Mouse (Mus musculus): ENCODE measurements around the gene Capns1. TPM values are rescaled to one million over a fixed set of nuclear protein-coding genes. Genes with fewer than 3 reads are reported as not detected.

The Capns1 gene
- polyA plus RNA-seq, 1 experiment from 2014 or later: 64.1 TPM

- H3K27ac ChIP-seq: no peak overlapping the region
- no peak overlapping the region for H3K9ac ChIP-seq (replicated peaks)
- peaks cover 8% of the 10 kb centered on the region for H3K4me1 ChIP-seq (replicated peaks)
- 78% methylated on average over 5 of the region's 5 CpGs for WGBS
- no peaks in the 10 kb centered on the region for H3K36me3 ChIP-seq
- H3K4me3 ChIP-seq (replicated peaks): no peak overlapping the region
- no peak overlapping the region for H3K4me2 ChIP-seq (replicated peaks)
- ATAC-seq: no peak
- no peaks in the 10 kb centered on the region for H3K9me3 ChIP-seq
- H3K27me3 ChIP-seq: no peaks in the 10 kb centered on the region
Observed at GRCm38 (mm10) chr7:30200200-30200599, 1.6 kb upstream of the Capns1 start.

- H3K27me3 ChIP-seq: no peaks in the 10 kb centered on the region
- peaks cover 10% of the 10 kb centered on the region for H3K4me1 ChIP-seq (replicated peaks)
- H3K9me3 ChIP-seq: no peaks in the 10 kb centered on the region
- no peak overlapping the region for H3K9ac ChIP-seq (replicated peaks)
- 83% methylated on average over 18 of the region's 18 CpGs for WGBS
- no peak overlapping the region for H3K4me3 ChIP-seq (replicated peaks)
- no peaks in the 10 kb centered on the region for H3K36me3 ChIP-seq
- H3K27ac ChIP-seq: no peak overlapping the region
- no peak overlapping the region for H3K4me2 ChIP-seq (replicated peaks)
- ATAC-seq: no peak
Observed at GRCm38 (mm10) chr7:30199498-30200139, 1.0 kb upstream of the Capns1 start.

- no peaks in the 10 kb centered on the region for H3K9me3 ChIP-seq
- no peak overlapping the region for H3K27ac ChIP-seq
- no peak overlapping the region for H3K4me3 ChIP-seq (replicated peaks)
- no peak for ATAC-seq
- H3K36me3 ChIP-seq: 0 out of 2 replicates have a peak, but pooled peaks cover 2% of the 10 kb centered on the region
- H3K4me1 ChIP-seq (replicated peaks): peaks cover 20% of the 10 kb centered on the region
- no peaks in the 10 kb centered on the region for H3K27me3 ChIP-seq
- WGBS: 78% methylated on average over 5 of the region's 5 CpGs
- H3K9ac ChIP-seq (replicated peaks): no peak overlapping the region
- no peak overlapping the region for H3K4me2 ChIP-seq (replicated peaks)
Observed at GRCm38 (mm10) chr7:30197592-30198129, 950 bp downstream of the Capns1 start.

- Histone ChIP-seq H3K4me2 (replicated peaks) (no peak overlapping the region), H3K9me3 (no peaks in the 10 kb centered on the region), H3K36me3 (peaks cover 17% of the 10 kb centered on the region), H3K27me3 (no peaks in the 10 kb centered on the region), H3K9ac (replicated peaks) (no peak overlapping the region), H3K4me3 (replicated peaks) (no peak overlapping the region), H3K4me1 (replicated peaks) (peaks cover 24% of the 10 kb centered on the region), H3K27ac (no peak overlapping the region)
- ATAC-seq: no peak
- WGBS: 79% methylated on average over 6 of the region's 6 CpGs
Observed at GRCm38 (mm10) chr7:30196171-30196570, 2.4 kb downstream of the Capns1 start.

GRCm38 (mm10) chr7:30195461-30195860, 3.1 kb downstream of the Capns1 start:
- 74% methylated on average over 6 of the region's 6 CpGs for WGBS
- H3K27me3 ChIP-seq: no peaks in the 10 kb centered on the region
- H3K4me2 ChIP-seq (replicated peaks): peak overlapping the region; percentile 75
- H3K4me3 ChIP-seq (replicated peaks): peak overlapping the region; percentile 77; the same call in 1 of the 2 replicates
- peaks cover 24% of the 10 kb centered on the region for H3K36me3 ChIP-seq
- H3K9ac ChIP-seq (replicated peaks): peak overlapping the region; percentile 82; the same call in 1 of the 2 replicates
- H3K4me1 ChIP-seq (replicated peaks): peaks cover 24% of the 10 kb centered on the region
- ATAC-seq: no peak
- no peak overlapping the region for H3K27ac ChIP-seq
- no peaks in the 10 kb centered on the region for H3K9me3 ChIP-seq

- H3K27ac ChIP-seq: peak overlapping the region; percentile 72
- H3K27me3 ChIP-seq: no peaks in the 10 kb centered on the region
- peaks cover 24% of the 10 kb centered on the region for H3K4me1 ChIP-seq (replicated peaks)
- H3K36me3 ChIP-seq: peaks cover 30% of the 10 kb centered on the region
- ATAC-seq: peak; percentile 92
- WGBS: under 1% methylated on average over 28 of the region's 28 CpGs
- H3K4me2 ChIP-seq (replicated peaks): peak overlapping the region; percentile 75
- H3K4me3 ChIP-seq (replicated peaks): peak overlapping the region; percentile 77
- H3K9ac ChIP-seq (replicated peaks): peak overlapping the region; percentile 82
- H3K9me3 ChIP-seq: no peaks in the 10 kb centered on the region
Observed at GRCm38 (mm10) chr7:30194884-30195283, 3.7 kb downstream of the Capns1 start.

- under 1% methylated on average over 25 of the region's 26 CpGs for WGBS
- peak overlapping the region; percentile 82 for H3K9ac ChIP-seq (replicated peaks)
- peak; percentile 37 for ATAC-seq
Observed at GRCm38 (mm10) chr7:30194101-30194831, 4.3 kb downstream of the Capns1 start.

GRCm38 (mm10) chr7:30193581-30194100, 5.0 kb downstream of the Capns1 start:
- H3K9me3 ChIP-seq: no peaks in the 10 kb centered on the region
- peak overlapping the region; percentile 72 for H3K27ac ChIP-seq
- H3K36me3 ChIP-seq: peaks cover 40% of the 10 kb centered on the region
- H3K4me3 ChIP-seq (replicated peaks): peak overlapping the region; percentile 77
- ATAC-seq: peak; percentile 58
- WGBS: under 1% methylated on average over 26 of the region's 26 CpGs
- no peaks in the 10 kb centered on the region for H3K27me3 ChIP-seq
- H3K4me1 ChIP-seq (replicated peaks): peaks cover 23% of the 10 kb centered on the region
- peak overlapping the region; percentile 82 for H3K9ac ChIP-seq (replicated peaks)
- peak overlapping the region; percentile 75 for H3K4me2 ChIP-seq (replicated peaks)

More at GRCm38 (mm10) chr7:30194101-30194831, 4.3 kb downstream of the Capns1 start:
- Histone ChIP-seq H3K36me3 (peaks cover 34% of the 10 kb centered on the region), H3K27ac (peak overlapping the region; percentile 72), H3K4me2 (replicated peaks) (peak overlapping the region; percentile 75), H3K27me3 (no peaks in the 10 kb centered on the region), H3K4me3 (replicated peaks) (peak overlapping the region; percentile 77), H3K9me3 (no peaks in the 10 kb centered on the region), H3K4me1 (replicated peaks) (peaks cover 24% of the 10 kb centered on the region)

- 0 out of 2 replicates have a peak overlapping the region, but pooled peaks have one; percentile 72 for H3K27ac ChIP-seq
- H3K4me2 ChIP-seq (replicated peaks): peak overlapping the region; percentile 75
- H3K4me1 ChIP-seq (replicated peaks): peaks cover 19% of the 10 kb centered on the region
- peaks cover 47% of the 10 kb centered on the region for H3K36me3 ChIP-seq
- 15% methylated on average over 9 of the region's 9 CpGs for WGBS
- peak overlapping the region; percentile 82 for H3K9ac ChIP-seq (replicated peaks)
- ATAC-seq: no peak
- no peaks in the 10 kb centered on the region for H3K27me3 ChIP-seq
- peak overlapping the region; percentile 77 for H3K4me3 ChIP-seq (replicated peaks)
- no peaks in the 10 kb centered on the region for H3K9me3 ChIP-seq
Observed at GRCm38 (mm10) chr7:30193013-30193412, 5.6 kb downstream of the Capns1 start.

- no peaks in the 10 kb centered on the region for H3K27me3 ChIP-seq
- no peak overlapping the region for H3K4me2 ChIP-seq (replicated peaks)
- H3K9me3 ChIP-seq: no peaks in the 10 kb centered on the region
- peaks cover 19% of the 10 kb centered on the region for H3K4me1 ChIP-seq (replicated peaks)
- no peak overlapping the region for H3K27ac ChIP-seq
- no peak for ATAC-seq
- H3K9ac ChIP-seq (replicated peaks): 0 out of 2 replicates have a peak overlapping the region, but pooled peaks have one; percentile 82
- no peak overlapping the region for H3K4me3 ChIP-seq (replicated peaks)
- 91% methylated on average over 12 of the region's 12 CpGs for WGBS
- peaks cover 56% of the 10 kb centered on the region for H3K36me3 ChIP-seq
Observed at GRCm38 (mm10) chr7:30192088-30192487, 6.5 kb downstream of the Capns1 start.

- peaks cover 18% of the 10 kb centered on the region for H3K4me1 ChIP-seq (replicated peaks)
- no peak overlapping the region for H3K27ac ChIP-seq
- H3K9me3 ChIP-seq: no peaks in the 10 kb centered on the region
- H3K4me2 ChIP-seq (replicated peaks): no peak overlapping the region
- no peak for ATAC-seq
- H3K27me3 ChIP-seq: no peaks in the 10 kb centered on the region
- no peak overlapping the region for H3K4me3 ChIP-seq (replicated peaks)
- H3K9ac ChIP-seq (replicated peaks): no peak overlapping the region
- 91% methylated on average over 4 of the region's 4 CpGs for WGBS
- H3K36me3 ChIP-seq: peaks cover 77% of the 10 kb centered on the region
Observed at GRCm38 (mm10) chr7:30189116-30189491, 9.5 kb downstream of the Capns1 start.
